Mouse (Mus musculus): ENCODE data around the gene Esyt3. TPM values are rescaled to one million over a fixed set of nuclear protein-coding genes. Genes with fewer than 3 reads are reported as not detected.
A peak's percentile ranks its signal among the peaks of the same experiment; 100 is the strongest.

Esyt3 gene
- total RNA-seq (2014; rRNA removed) (0.72 and 1.3 TPM in 2 replicates), polyA plus RNA-seq (2015; fragmentation: Nextera tagmentation; extraction: Ambion mirVana) (0.68 and 1.00 TPM in 2 replicates)

DNA sequence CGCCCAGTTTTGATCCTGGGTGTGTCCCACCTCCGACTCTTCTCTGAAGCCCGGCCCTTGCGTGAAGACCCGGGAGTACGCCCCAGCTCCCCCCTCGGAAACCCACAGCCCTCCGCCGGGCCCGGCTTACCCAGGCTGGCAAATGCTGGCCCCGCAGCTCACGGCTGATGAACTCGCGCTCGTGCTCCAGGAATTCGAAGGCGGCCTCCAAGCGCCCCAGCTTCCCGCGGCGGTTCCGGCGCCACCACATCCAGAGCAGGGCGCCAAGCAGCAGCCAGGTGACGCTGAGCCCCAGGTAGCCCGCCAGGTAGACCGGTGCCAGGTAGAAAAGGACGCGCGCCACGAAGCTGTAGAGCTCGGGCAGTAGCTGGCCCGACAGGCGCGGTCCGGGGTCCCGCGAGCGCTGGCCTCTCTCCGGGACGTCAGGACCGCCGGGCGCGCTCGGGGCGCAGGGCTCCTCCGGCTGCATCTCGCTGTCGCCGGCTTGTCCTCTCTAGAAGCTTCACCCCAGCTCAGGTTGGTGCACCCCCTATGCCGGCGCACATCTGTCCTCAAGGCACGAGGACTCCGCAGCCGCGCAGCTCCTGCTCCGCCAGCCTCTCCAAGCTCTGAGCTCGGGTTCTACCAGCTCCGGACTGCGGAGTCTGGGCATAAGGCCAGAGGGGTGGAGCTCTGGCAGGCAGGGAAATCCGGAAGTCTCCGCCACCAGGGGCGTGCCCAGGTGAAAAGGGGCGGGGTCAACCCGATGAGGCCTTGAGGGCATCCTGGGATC, at the start of gene Esyt3:
Gene Esyt3, minus strand, starts transcription at position 637 of the 772 bp plus-strand sequence.
- peak; percentile 68 for ATAC-seq
- Histone ChIP-seq H3K36me3 (ENCODE audit: insufficient read depth, low read length) (no peaks in the 10 kb centered on the region), H3K27me3 (ENCODE audit: insufficient read depth, low read length) (peaks cover 14% of the 10 kb centered on the region), H3K4me3 (ENCODE audit: low read length) (peak within 1 kb of the TSS; percentile 47), H3K9ac (replicated peaks; ENCODE audit: low read length) (peak within 1 kb of the TSS; percentile 51), H3K27ac (no peak within 1 kb of the TSS), H3K4me1 (ENCODE audit: insufficient read depth, low read length) (peaks cover 11% of the 10 kb centered on the region), H3K9me3 (ENCODE audit: low read length) (no peaks in the 10 kb centered on the region), H3K4me2 (ENCODE audit: low read depth, low read length) (peak within 1 kb of the TSS; percentile 95)
- peak; percentile 56 for DNase-seq (ENCODE audit: low spot score)
- WGBS: 2% methylated on average over 65 of the region's 66 CpGs
- peak; percentile 15; the same call in 1 of the 2 replicates for TF ChIP-seq CTCF (IDR thresholded peaks at IDR 0.05; ENCODE audit: low read depth)

DNA sequence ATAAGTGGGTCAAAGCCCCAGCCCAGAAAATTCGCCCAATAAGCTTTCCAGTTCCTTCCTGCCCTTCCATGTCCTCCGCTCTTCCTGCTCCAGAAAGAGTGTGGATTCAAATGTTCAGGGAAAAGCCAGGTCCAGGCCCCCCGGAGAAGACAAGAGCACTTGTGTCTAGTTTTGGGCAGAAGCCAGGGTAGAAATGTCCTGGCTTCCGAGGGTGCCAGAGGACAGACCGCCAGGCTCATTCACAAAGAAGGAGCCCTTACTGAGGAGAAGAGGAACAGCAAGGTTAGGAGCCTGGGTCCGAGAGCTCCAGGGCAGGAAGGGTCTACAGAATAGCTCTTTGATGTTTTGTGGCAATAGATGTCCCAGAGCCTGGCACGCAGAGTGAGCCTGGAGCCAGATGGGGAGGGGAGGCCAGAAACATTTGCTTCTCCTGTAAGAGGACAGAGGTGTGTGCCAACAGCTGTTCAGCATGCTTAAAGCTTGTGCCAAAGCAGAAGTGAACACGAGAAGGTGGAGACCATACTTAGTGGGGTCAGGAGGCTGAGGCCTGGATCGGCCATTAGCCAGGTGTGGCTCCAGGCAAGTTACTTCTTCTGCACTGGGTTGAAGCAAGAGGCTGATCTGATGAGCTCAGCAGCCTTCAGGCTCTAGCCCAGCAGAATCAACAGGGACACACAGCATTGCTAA, 43.1 kb upstream of the Esyt3 start:
- H3K4me2 ChIP-seq (ENCODE audit: low read depth, low read length): no peak overlapping the region
- H3K4me1 ChIP-seq (ENCODE audit: insufficient read depth, low read length): no peaks in the 10 kb centered on the region
- DNase-seq (ENCODE audit: low spot score): peak; percentile 73
- H3K9ac ChIP-seq (replicated peaks; ENCODE audit: low read length): no peak overlapping the region
- no peak for TF ChIP-seq CTCF (IDR thresholded peaks at IDR 0.05; ENCODE audit: low read depth)
- ATAC-seq: peak; percentile 80
- no peak overlapping the region for H3K4me3 ChIP-seq (ENCODE audit: low read length)
- H3K27me3 ChIP-seq (ENCODE audit: insufficient read depth, low read length): no peaks in the 10 kb centered on the region
- peak overlapping the region; percentile 62; the same call in 1 of the 2 replicates for H3K27ac ChIP-seq
- H3K9me3 ChIP-seq (ENCODE audit: low read length): no peaks in the 10 kb centered on the region
- H3K36me3 ChIP-seq (ENCODE audit: insufficient read depth, low read length): no peaks in the 10 kb centered on the region; the same call in 1 of the 2 replicates
- 47% methylated on average over 9 of the region's 9 CpGs for WGBS

GRCm38 (mm10) chr9:99400781-99401180, 42.4 kb upstream of the Esyt3 start:
- Histone ChIP-seq H3K36me3 (ENCODE audit: insufficient read depth, low read length) (no peaks in the 10 kb centered on the region; the same call in 1 of the 2 replicates), H3K9me3 (ENCODE audit: low read length) (no peaks in the 10 kb centered on the region), H3K27me3 (ENCODE audit: insufficient read depth, low read length) (no peaks in the 10 kb centered on the region), H3K4me3 (ENCODE audit: low read length) (no peak overlapping the region), H3K27ac (peak overlapping the region; percentile 62; the same call in 1 of the 2 replicates), H3K9ac (replicated peaks; ENCODE audit: low read length) (no peak overlapping the region), H3K4me1 (ENCODE audit: insufficient read depth, low read length) (no peaks in the 10 kb centered on the region), H3K4me2 (ENCODE audit: low read depth, low read length) (no peak overlapping the region)
- no peak for TF ChIP-seq CTCF (IDR thresholded peaks at IDR 0.05; ENCODE audit: low read depth)
- DNase-seq (ENCODE audit: low spot score) (no peak), ATAC-seq (no peak)
- WGBS: 73% methylated on average over 6 of the region's 6 CpGs

- 66% methylated on average over 13 of the region's 13 CpGs for WGBS
- H3K4me1 ChIP-seq (ENCODE audit: insufficient read depth, low read length): no peaks in the 10 kb centered on the region
- ATAC-seq (no peak), DNase-seq (ENCODE audit: low spot score) (no peak)
- H3K9ac ChIP-seq (replicated peaks; ENCODE audit: low read length): no peak overlapping the region
- H3K4me3 ChIP-seq (ENCODE audit: low read length): no peak overlapping the region
- H3K27ac ChIP-seq: 0 out of 2 replicates have a peak overlapping the region, but pooled peaks have one; percentile 41
- H3K27me3 ChIP-seq (ENCODE audit: insufficient read depth, low read length): no peaks in the 10 kb centered on the region
- H3K36me3 ChIP-seq (ENCODE audit: insufficient read depth, low read length): no peaks in the 10 kb centered on the region; the same call in 1 of the 2 replicates
- H3K9me3 ChIP-seq (ENCODE audit: low read length): no peaks in the 10 kb centered on the region
- H3K4me2 ChIP-seq (ENCODE audit: low read depth, low read length): no peak overlapping the region
- no peak for TF ChIP-seq CTCF (IDR thresholded peaks at IDR 0.05; ENCODE audit: low read depth)
These were observed 38.9 kb upstream of the Esyt3 start for GRCm38 (mm10) chr9:99397056-99397815.

DNA sequence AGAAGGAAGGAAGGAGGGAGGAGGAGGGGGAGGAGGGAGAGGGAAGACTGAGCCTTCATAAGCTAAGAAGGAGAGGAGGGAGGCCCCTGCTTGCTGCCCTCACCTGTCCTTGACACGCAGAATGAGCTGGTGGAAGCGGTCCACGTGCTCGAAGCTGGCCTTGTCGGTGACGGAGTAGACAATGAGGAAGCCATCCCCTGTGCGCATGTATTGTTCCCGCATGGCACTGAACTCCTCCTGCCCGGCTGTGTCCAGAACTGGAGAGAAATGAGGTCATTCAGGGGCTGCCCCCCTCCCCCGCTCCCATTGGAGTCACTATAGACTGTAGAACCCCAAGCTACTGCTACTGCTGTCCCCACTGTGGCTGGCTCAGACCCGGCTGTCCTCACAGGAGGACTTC, 36.0 kb upstream of the Esyt3 start:
- no peak for TF ChIP-seq CTCF (IDR thresholded peaks at IDR 0.05; ENCODE audit: low read depth)

DNA sequence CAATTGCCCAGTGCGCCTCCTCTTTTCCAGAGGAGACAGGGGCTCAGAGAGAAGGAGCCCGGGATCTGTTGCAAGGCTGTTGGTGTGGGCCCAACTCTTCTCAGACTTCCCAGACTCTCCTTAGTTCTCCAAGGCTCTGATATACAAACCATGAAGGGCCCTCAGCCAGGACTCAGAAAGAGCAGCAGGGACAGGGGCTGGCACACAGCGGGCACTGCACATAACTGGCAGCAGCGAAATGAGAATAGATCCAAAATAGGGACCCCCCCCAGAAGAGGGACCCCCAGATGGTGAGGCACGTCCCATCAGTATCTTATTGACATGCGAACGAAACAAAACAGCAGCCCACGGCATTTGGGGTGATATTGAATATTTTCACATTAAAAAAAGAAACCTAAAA, 34.8 kb upstream of the Esyt3 start:
- WGBS: 76% methylated on average over 8 of the region's 8 CpGs

More for the DNA sequence above, 36.0 kb upstream of the Esyt3 start:
- peaks cover 6% of the 10 kb centered on the region; the same call in 1 of the 2 replicates for H3K4me1 ChIP-seq (ENCODE audit: insufficient read depth, low read length)
- 54% methylated on average over 11 of the region's 11 CpGs for WGBS
- DNase-seq (ENCODE audit: low spot score) (no peak), ATAC-seq (0 out of 2 replicates have a peak, but pooled peaks have one; percentile 18)
- H3K4me3 ChIP-seq (ENCODE audit: low read length): no peak overlapping the region
- no peak overlapping the region for H3K9ac ChIP-seq (replicated peaks; ENCODE audit: low read length)
- no peaks in the 10 kb centered on the region; the same call in 1 of the 2 replicates for H3K36me3 ChIP-seq (ENCODE audit: insufficient read depth, low read length)
- no peaks in the 10 kb centered on the region for H3K9me3 ChIP-seq (ENCODE audit: low read length)
- no peak overlapping the region for H3K27ac ChIP-seq
- H3K27me3 ChIP-seq (ENCODE audit: insufficient read depth, low read length): no peaks in the 10 kb centered on the region
- H3K4me2 ChIP-seq (ENCODE audit: low read depth, low read length): no peak overlapping the region

More for the DNA sequence above, 34.8 kb upstream of the Esyt3 start:
- H3K27ac ChIP-seq: 0 out of 2 replicates have a peak overlapping the region, but pooled peaks have one; percentile 12
- peaks cover 7% of the 10 kb centered on the region; the same call in 1 of the 2 replicates for H3K4me1 ChIP-seq (ENCODE audit: insufficient read depth, low read length)
- no peaks in the 10 kb centered on the region for H3K9me3 ChIP-seq (ENCODE audit: low read length)
- DNase-seq (ENCODE audit: low spot score) (no peak), ATAC-seq (no peak)
- peaks cover 2% of the 10 kb centered on the region; the same call in 1 of the 2 replicates for H3K36me3 ChIP-seq (ENCODE audit: insufficient read depth, low read length)
- no peaks in the 10 kb centered on the region for H3K27me3 ChIP-seq (ENCODE audit: insufficient read depth, low read length)
- no peak overlapping the region for H3K4me2 ChIP-seq (ENCODE audit: low read depth, low read length)
- H3K4me3 ChIP-seq (ENCODE audit: low read length): no peak overlapping the region
- no peak for TF ChIP-seq CTCF (IDR thresholded peaks at IDR 0.05; ENCODE audit: low read depth)
- no peak overlapping the region for H3K9ac ChIP-seq (replicated peaks; ENCODE audit: low read length)

All from hindbrain, postnatal 0 days (tissue).